Mouse (Mus musculus): ENCODE measurements around the gene Pak6. TPM values are rescaled to one million over a fixed set of nuclear protein-coding genes. Genes with fewer than 3 reads are reported as not detected.

The Pak6 gene
- total RNA-seq, 2 experiments from 2014 or later, result 17.9 to 26.0 TPM

- peak in 1 of 2 experiments; percentile 37 for DNase-seq
Observed at GRCm38 (mm10) chr2:118697311-118697877, 34.3 kb downstream of the Pak6 start.

GRCm38 (mm10) chr2:118697955-118698354 is 34.9 kb downstream of the Pak6 start:
- DNase-seq, result peak; percentile 52 to 71

GRCm38 (mm10) chr2:118700179-118701062 is 37.3 kb downstream of the Pak6 start:
- peak; percentile 91 to 93 for DNase-seq

- DNase-seq, result no peak
Observed at GRCm38 (mm10) chr2:118701161-118701560, 38.1 kb downstream of the Pak6 start.

GRCm38 (mm10) chr2:118701971-118702882 is 39.1 kb downstream of the Pak6 start:
- peak in 1 of 2 experiments; percentile 70 for DNase-seq

- peak; percentile 72 to 80 for DNase-seq
Observed at GRCm38 (mm10) chr2:118702883-118703761, 40.0 kb downstream of the Pak6 start.

- DNase-seq, result peak; percentile 46 to 66
Observed at GRCm38 (mm10) chr2:118703913-118704730, 41.0 kb downstream of the Pak6 start, which contains the start of gene Ankrd63. Ankrd63 (minus strand) TSS chr2:118703963.

GRCm38 (mm10) chr2:118706436-118706835 is 43.3 kb downstream of the Pak6 start:
- DNase-seq, result no peak

- peak in 1 of 2 experiments; percentile 28 for DNase-seq
Observed at GRCm38 (mm10) chr2:118708472-118708871, 45.4 kb downstream of the Pak6 start.

GRCm38 (mm10) chr2:118709655-118710221 is 46.6 kb downstream of the Pak6 start:
- DNase-seq, result peak in 1 of 2 experiments; percentile 42

GRCm38 (mm10) chr2:118711038-118711494 is 48.0 kb downstream of the Pak6 start:
- DNase-seq, result peak; percentile 69 to 84

- DNase-seq, result no peak
Observed at GRCm38 (mm10) chr2:118713631-118714030, 50.5 kb downstream of the Pak6 start.

- no peak for DNase-seq
Observed at GRCm38 (mm10) chr2:118714230-118714629, 51.1 kb downstream of the Pak6 start.

- no peak for DNase-seq
Observed at GRCm38 (mm10) chr2:118716677-118717076, 53.6 kb downstream of the Pak6 start.

GRCm38 (mm10) chr2:118723693-118724486 is 60.8 kb downstream of the Pak6 start:
- DNase-seq, result no peak

GRCm38 (mm10) chr2:118725511-118725910 is 62.4 kb downstream of the Pak6 start:
- peak; percentile 72 to 74 for DNase-seq

- no peak for DNase-seq
Observed at GRCm38 (mm10) chr2:118726873-118727272, 63.8 kb downstream of the Pak6 start.

GRCm38 (mm10) chr2:118727911-118728310 is 64.8 kb downstream of the Pak6 start:
- no peak for DNase-seq

- DNase-seq, result no peak
Observed at GRCm38 (mm10) chr2:118728337-118728736, 65.2 kb downstream of the Pak6 start, which contains the start of gene Plcb2. Plcb2 (minus strand) TSS chr2:118728438.

Measured in adrenal gland, postnatal 36 days (tissue).